Mouse (Mus musculus): ENCODE results near the gene Gm10031. TPM values are rescaled to one million over a fixed set of nuclear protein-coding genes. Genes with fewer than 3 reads are reported as not detected.
"Not testable (repeated sequence)": the region's sequence is repeated elsewhere in the genome, so short reads cannot be mapped to it uniquely, and the experiment has no call there.

Gm10031 gene
- polyA plus RNA-seq (2012; ENCODE audit: insufficient read depth, insufficient read length, low replicate concordance, missing spikeins) = not detected in 2 replicates

DNA sequence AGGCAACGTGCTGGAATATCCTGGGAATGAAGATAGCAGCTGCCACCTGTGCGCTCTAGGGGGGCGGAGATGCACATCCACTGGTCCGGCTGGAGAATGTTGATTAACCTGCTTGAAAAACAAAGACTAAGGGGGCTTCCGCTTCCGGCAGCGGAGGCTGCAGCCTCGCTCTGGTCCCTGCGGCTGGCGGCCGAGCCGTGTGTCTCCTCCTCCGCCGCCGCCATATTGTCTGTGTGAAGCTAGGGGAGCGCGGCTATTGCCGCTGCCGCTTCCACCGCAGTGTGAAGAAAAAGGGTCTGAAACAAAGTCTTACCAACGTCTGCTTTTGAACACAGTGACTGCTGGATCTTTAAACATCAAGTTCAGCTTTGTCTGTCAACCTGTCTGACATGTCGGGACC is at the start of gene Gm10031:
TSS of gene Gm10031 (plus strand) at position 171 of the 400 bp plus-strand sequence.
- H3K4me1 ChIP-seq (ENCODE audit: control insufficient read depth, insufficient read depth, low read length); H3K27ac ChIP-seq (ENCODE audit: insufficient read depth, low read depth, low read length); H3K4me3 ChIP-seq (ENCODE audit: insufficient read depth, low read depth, low read length): not testable (repeated sequence)
- 92% methylated on average over 22 of the region's 22 CpGs for WGBS

DNA sequence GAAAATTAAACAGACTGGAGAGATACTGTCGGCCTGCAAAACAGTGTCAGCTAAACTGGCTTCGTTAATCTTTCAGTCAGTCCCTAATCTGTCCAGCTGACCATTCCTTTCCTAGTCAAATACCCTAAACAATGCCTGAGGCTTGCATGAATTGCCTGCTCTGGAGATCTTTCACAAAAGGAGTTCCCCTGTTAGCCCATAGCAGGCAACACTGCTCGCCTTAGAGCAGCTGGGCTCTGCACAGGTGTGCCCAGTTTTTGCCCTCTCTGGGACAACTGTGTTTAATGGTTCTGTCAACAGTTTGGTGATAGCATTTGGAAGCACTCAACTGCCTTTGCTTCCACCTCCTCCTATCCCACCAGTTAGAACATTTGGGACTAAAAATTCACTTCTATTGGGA is 49.0 kb upstream of the Gm10031 start:
- Histone ChIP-seq H3K27ac (ENCODE audit: insufficient read depth, low read depth, low read length) (no peak overlapping the region), H3K4me1 (ENCODE audit: control insufficient read depth, insufficient read depth, low read length) (peaks cover 7% of the 10 kb centered on the region), H3K4me3 (ENCODE audit: insufficient read depth, low read depth, low read length) (no peak overlapping the region)
- WGBS = 78% methylated on average over 3 of the region's 3 CpGs
- no peak for TF ChIP-seq POLR2A (IDR thresholded peaks at IDR 0.05; ENCODE audit: insufficient read depth, low read depth, low read length)
- no peak for TF ChIP-seq CTCF (IDR thresholded peaks at IDR 0.05; ENCODE audit: insufficient read depth, low read depth, low read length)

DNA sequence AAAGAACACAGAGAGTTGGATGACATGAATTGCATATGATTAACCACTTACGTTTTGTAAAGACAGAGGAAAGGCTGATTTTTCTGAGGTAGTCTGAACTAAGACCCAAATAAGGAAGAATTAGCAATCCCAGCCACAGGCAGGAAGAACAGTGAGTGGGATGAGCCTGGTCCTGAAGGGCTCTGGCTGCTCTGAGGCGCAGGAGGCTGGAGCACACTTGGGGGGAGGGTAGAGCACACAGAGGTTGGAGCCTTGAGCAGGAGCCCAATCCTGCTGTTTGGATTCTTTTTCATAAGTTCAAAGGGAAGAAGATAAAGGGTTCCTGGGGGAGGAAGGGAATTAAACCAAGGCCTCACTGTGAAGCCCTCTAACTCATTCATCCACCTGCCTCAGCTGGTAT is 47.8 kb upstream of the Gm10031 start:
- TF ChIP-seq POLR2A (IDR thresholded peaks at IDR 0.05; ENCODE audit: insufficient read depth, low read depth, low read length) (no peak), CTCF (IDR thresholded peaks at IDR 0.05; ENCODE audit: insufficient read depth, low read depth, low read length) (no peak)
- Histone ChIP-seq H3K4me1 (ENCODE audit: control insufficient read depth, insufficient read depth, low read length) (peaks cover 7% of the 10 kb centered on the region), H3K27ac (ENCODE audit: insufficient read depth, low read depth, low read length) (no peak overlapping the region), H3K4me3 (ENCODE audit: insufficient read depth, low read depth, low read length) (no peak overlapping the region)
- 40% methylated on average over 2 of the region's 2 CpGs for WGBS

DNA sequence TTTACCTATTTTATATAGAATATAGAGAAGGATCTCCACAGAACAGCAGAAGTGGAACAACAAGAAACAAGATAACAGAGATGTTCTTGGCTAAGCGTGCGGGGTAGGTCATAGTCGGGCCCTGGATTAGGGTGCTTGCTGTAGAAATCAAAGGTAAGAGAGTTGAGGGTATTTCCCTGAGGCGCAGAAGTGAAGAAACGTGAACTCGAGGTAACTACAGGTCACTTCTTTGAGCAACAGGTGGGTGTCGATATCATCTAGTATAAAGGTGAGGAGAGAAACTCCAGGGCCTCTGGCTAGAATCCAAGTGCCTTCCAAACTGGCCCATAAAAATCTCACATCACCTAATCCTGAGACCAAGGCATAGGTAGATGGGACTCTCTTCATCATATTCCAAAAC is 47.3 kb upstream of the Gm10031 start:
- 72% methylated on average over 7 of the region's 7 CpGs for WGBS
- H3K27ac ChIP-seq (ENCODE audit: insufficient read depth, low read depth, low read length) = no peak overlapping the region
- no peak overlapping the region for H3K4me3 ChIP-seq (ENCODE audit: insufficient read depth, low read depth, low read length)
- peaks cover 7% of the 10 kb centered on the region for H3K4me1 ChIP-seq (ENCODE audit: control insufficient read depth, insufficient read depth, low read length)
- TF ChIP-seq POLR2A (IDR thresholded peaks at IDR 0.05; ENCODE audit: insufficient read depth, low read depth, low read length) (no peak), CTCF (IDR thresholded peaks at IDR 0.05; ENCODE audit: insufficient read depth, low read depth, low read length) (no peak)

DNA sequence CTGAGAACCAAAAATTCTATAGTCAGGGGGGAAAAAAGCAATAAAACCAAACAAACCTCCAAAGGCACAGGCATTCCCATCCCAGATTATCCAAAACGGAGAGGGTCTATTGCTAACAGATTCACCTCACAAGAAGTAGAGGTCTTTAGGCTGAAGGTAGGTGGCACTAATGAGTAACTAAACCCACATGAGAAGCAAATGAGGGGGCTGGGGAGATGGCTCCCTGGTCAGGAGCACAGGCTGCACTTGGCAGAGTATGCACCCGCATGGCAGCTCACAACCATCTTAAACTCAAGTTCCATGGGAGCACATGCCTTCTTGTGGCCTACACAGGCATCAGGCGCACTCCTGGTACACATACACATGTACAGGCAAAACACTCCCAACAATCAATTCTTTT is 42.0 kb upstream of the Gm10031 start:
- Histone ChIP-seq H3K4me3 (ENCODE audit: insufficient read depth, low read depth, low read length) (no peak overlapping the region), H3K4me1 (ENCODE audit: control insufficient read depth, insufficient read depth, low read length) (no peaks in the 10 kb centered on the region), H3K27ac (ENCODE audit: insufficient read depth, low read depth, low read length) (no peak overlapping the region)
- TF ChIP-seq POLR2A (IDR thresholded peaks at IDR 0.05; ENCODE audit: insufficient read depth, low read depth, low read length) (no peak), CTCF (IDR thresholded peaks at IDR 0.05; ENCODE audit: insufficient read depth, low read depth, low read length) (no peak)
- 92% methylated on average over 3 of the region's 3 CpGs for WGBS

- 97% methylated on average over 7 of the region's 7 CpGs for WGBS
- no peaks in the 10 kb centered on the region for H3K4me1 ChIP-seq (ENCODE audit: control insufficient read depth, insufficient read depth, low read length)
- no peak overlapping the region for H3K27ac ChIP-seq (ENCODE audit: insufficient read depth, low read depth, low read length)
- no peak overlapping the region for H3K4me3 ChIP-seq (ENCODE audit: insufficient read depth, low read depth, low read length)
- no peak for TF ChIP-seq POLR2A (IDR thresholded peaks at IDR 0.05; ENCODE audit: insufficient read depth, low read depth, low read length)
- TF ChIP-seq CTCF (IDR thresholded peaks at IDR 0.05; ENCODE audit: insufficient read depth, low read depth, low read length) = no peak
These were observed 36.3 kb upstream of the Gm10031 start for GRCm38 (mm10) chr1:156487498-156487897.

GRCm38 (mm10) chr1:156488031-156488430 is 35.8 kb upstream of the Gm10031 start:
- TF ChIP-seq CTCF (IDR thresholded peaks at IDR 0.05; ENCODE audit: insufficient read depth, low read depth, low read length) = no peak
- no peak for TF ChIP-seq POLR2A (IDR thresholded peaks at IDR 0.05; ENCODE audit: insufficient read depth, low read depth, low read length)
- H3K4me1 ChIP-seq (ENCODE audit: control insufficient read depth, insufficient read depth, low read length) = no peaks in the 10 kb centered on the region
- H3K4me3 ChIP-seq (ENCODE audit: insufficient read depth, low read depth, low read length) = no peak overlapping the region
- WGBS = 85% methylated on average over 5 of the region's 5 CpGs
- H3K27ac ChIP-seq (ENCODE audit: insufficient read depth, low read depth, low read length) = no peak overlapping the region

GRCm38 (mm10) chr1:156491226-156491796 is 32.5 kb upstream of the Gm10031 start:
- TF ChIP-seq POLR2A (IDR thresholded peaks at IDR 0.05; ENCODE audit: insufficient read depth, low read depth, low read length) (no peak), CTCF (IDR thresholded peaks at IDR 0.05; ENCODE audit: insufficient read depth, low read depth, low read length) (no peak)
- Histone ChIP-seq H3K4me1 (ENCODE audit: control insufficient read depth, insufficient read depth, low read length) (peaks cover 2% of the 10 kb centered on the region; the same call in 1 of the 2 replicates), H3K4me3 (ENCODE audit: insufficient read depth, low read depth, low read length) (no peak overlapping the region), H3K27ac (ENCODE audit: insufficient read depth, low read depth, low read length) (no peak overlapping the region)
- 94% methylated on average over 4 of the region's 4 CpGs for WGBS

DNA sequence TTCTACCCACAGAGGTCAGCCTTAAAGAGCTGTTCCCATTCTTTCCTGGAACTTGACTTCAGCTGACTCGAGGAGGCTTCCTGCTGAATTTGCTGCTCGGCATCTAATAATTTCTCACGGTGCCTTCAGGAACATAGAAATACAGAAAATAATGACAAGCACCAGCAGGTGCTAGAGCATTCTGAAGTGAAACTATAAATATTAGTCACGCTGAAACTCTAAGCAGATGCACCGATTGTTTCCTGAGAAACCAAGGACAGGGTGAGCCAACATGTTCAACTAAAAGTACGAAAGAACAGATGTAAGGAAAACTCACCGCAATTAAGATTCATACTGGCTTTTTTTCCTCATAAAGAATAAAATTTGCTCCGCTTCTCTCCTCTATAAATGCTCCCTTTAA is 28.8 kb upstream of the Gm10031 start:
- no peak for TF ChIP-seq POLR2A (IDR thresholded peaks at IDR 0.05; ENCODE audit: insufficient read depth, low read depth, low read length)
- TF ChIP-seq CTCF (IDR thresholded peaks at IDR 0.05; ENCODE audit: insufficient read depth, low read depth, low read length) = no peak
- Histone ChIP-seq H3K4me1 (ENCODE audit: control insufficient read depth, insufficient read depth, low read length) (peaks cover 2% of the 10 kb centered on the region; the same call in 1 of the 2 replicates), H3K27ac (ENCODE audit: insufficient read depth, low read depth, low read length) (no peak overlapping the region), H3K4me3 (ENCODE audit: insufficient read depth, low read depth, low read length) (no peak overlapping the region)
- WGBS = 36% methylated on average over 8 of the region's 8 CpGs

DNA sequence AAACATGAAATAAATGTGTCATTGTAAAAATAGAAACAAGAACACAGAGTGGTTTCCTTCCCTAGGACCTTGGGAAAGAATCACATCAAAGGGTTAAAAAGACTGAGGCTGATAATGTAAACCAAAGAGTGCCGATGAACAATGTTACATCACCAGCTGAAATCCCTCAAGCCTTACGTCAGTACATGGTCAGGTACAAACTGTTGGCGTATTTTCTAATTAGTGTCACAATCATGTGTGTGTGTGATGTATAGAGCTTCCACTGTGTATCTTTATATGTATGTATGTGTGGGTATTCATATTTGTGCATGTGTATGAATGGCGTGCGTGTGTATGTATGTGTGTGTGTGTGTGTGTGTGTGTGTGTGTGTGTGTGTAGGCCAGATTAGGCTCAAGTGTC is 26.9 kb upstream of the Gm10031 start:
- H3K27ac ChIP-seq (ENCODE audit: insufficient read depth, low read depth, low read length) = no peak overlapping the region
- 88% methylated on average over 5 of the region's 5 CpGs for WGBS
- H3K4me3 ChIP-seq (ENCODE audit: insufficient read depth, low read depth, low read length) = no peak overlapping the region
- TF ChIP-seq CTCF (IDR thresholded peaks at IDR 0.05; ENCODE audit: insufficient read depth, low read depth, low read length) = no peak
- TF ChIP-seq POLR2A (IDR thresholded peaks at IDR 0.05; ENCODE audit: insufficient read depth, low read depth, low read length) = no peak
- H3K4me1 ChIP-seq (ENCODE audit: control insufficient read depth, insufficient read depth, low read length) = peaks cover 2% of the 10 kb centered on the region; the same call in 1 of the 2 replicates

All from olfactory bulb, adult 2 months (tissue).